Mouse (Mus musculus) forebrain, embryonic 14.5 days (tissue): ENCODE data around the gene Nrg4. TPM values are rescaled to one million over a fixed set of nuclear protein-coding genes. Genes with fewer than 3 reads are reported as not detected.

Source experiments
- ATAC-seq: fragments of 200-750 bp; cut with Nextera tagmentation; 2 replicates; pipeline ENCODE4 v1.8.0; 2017; ENCODE audit warnings: mild to moderate bottlenecking, moderate library complexity
- DNase-seq: peaks from one replicate; pipeline ENCODE4 v3.0.0-alpha.2; 2015; ENCODE audit warnings: low spot score
- H3K27ac ChIP-seq: fragments of 300-500 bp; sonication (generic); 2 replicates; pipeline ENCODE4 v1.5.1; 2014; ENCODE audit warnings: low read depth, mild to moderate bottlenecking, control low read depth, low read length, moderate library complexity
- H3K27me3 ChIP-seq: fragments of 300-500 bp; sonication (generic); replicated peaks from 2 replicates; pipeline ENCODE4 v1.6.1; 2014; ENCODE audit warnings: low read length, control low read depth, mixed read lengths; ENCODE audit not compliant: control insufficient read depth, insufficient read depth
- H3K36me3 ChIP-seq: fragments of 300-500 bp; sonication (generic); 2 replicates; pipeline ENCODE4 v1.6.1; 2014; ENCODE audit warnings: low read length, control low read depth; ENCODE audit not compliant: control insufficient read depth, insufficient read depth
- H3K4me1 ChIP-seq: fragments of 300-500 bp; sonication (generic); 2 replicates; pipeline ENCODE4 v1.6.1; 2014; ENCODE audit warnings: antibody characterized with exemption, low read length, control low read depth; ENCODE audit not compliant: control insufficient read depth, insufficient read depth
- H3K4me2 ChIP-seq: fragments of 300-500 bp; sonication (generic); 2 replicates; pipeline ENCODE4 v1.6.1; 2014; ENCODE audit warnings: mild to moderate bottlenecking, control low read depth, low read length
- H3K4me3 ChIP-seq: fragments of 300-500 bp; sonication (generic); 2 replicates; pipeline ENCODE4 v1.5.1; 2014; ENCODE audit warnings: low read depth, low read length, control low read depth
- H3K9ac ChIP-seq: fragments of 300-500 bp; sonication (generic); 2 replicates; pipeline ENCODE4 v1.6.1; 2014; ENCODE audit warnings: mild to moderate bottlenecking, low read length, control low read depth, moderate library complexity
- H3K9me3 ChIP-seq: fragments of 300-500 bp; sonication (generic); replicated peaks from 2 replicates; pipeline ENCODE4 v1.6.1; 2016; ENCODE audit warnings: low read length, control low read depth, mixed read lengths; ENCODE audit not compliant: control insufficient read depth
- WGBS: fragments of 180-500 bp; shearing (Covaris S2); extraction: QIAGEN DNeasy Blood & Tissue Kit; methylation state at CpG from one replicate; pipeline ENCODE4 v1.1.7; 2014; 5-methylcytosine and 5-hydroxymethylcytosine counted together
- polyA plus RNA-seq: library from polyadenylated mRNA; unstranded; fragments of >200 nt; fragmentation: Nextera tagmentation; extraction: Ambion mirVana; gene quantifications from 2 replicates; pipeline ENCODE4 v1.2.1, GENCODE M21; 2014

Gene Nrg4
- polyA plus RNA-seq, 1 experiment from 2014 or later: 0.69 TPM

DNA sequence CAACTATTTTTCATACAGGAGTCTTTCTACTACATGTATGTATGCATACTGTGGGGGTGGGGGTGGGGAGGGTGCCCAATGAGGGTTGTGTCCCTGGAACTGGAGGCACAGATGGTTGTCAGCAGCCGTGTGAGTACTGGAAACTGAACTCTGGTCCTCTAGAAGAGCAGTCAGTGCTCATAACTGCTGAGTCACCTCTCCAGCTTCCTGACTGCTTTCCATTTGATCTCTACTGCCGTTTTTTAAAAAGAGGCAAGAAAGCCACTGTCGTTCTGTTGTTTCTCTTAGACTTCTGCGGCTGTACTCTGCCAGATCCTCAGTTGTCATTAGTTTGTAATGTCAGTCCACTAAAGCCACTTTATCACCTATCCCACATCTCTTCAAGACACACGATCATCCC lies 19.1 kb downstream of the Nrg4 start:
- H3K9ac ChIP-seq: no peak overlapping the region
- H3K27ac ChIP-seq: no peak overlapping the region
- H3K4me1 ChIP-seq: no peaks in the 10 kb centered on the region
- no peak for DNase-seq
- 78% methylated on average over 5 of the region's 5 CpGs for WGBS
- H3K4me3 ChIP-seq: no peak overlapping the region
- ATAC-seq: no peak
- no peak overlapping the region for H3K4me2 ChIP-seq
- H3K27me3 ChIP-seq: no peaks in the 10 kb centered on the region
- no peaks in the 10 kb centered on the region for H3K9me3 ChIP-seq
- no peaks in the 10 kb centered on the region for H3K36me3 ChIP-seq

DNA sequence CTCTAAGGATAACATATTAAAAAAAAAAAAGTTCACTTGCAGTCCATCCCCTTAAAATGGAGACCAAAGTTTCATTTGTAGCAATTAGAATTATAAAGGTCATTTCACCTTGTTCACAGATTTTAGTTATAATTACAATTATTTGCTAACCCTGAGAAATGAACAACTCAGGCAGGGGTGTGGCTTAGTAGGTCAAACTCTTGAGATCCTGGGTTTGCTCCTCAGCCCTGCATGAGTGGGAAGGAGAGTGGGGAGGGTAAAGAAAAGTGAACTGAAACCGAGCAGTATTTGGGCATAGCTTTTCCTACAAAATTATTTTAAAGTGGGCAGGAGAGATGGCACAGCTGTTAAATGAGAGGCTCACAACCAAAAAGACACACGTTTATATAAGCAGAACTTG lies 19.6 kb downstream of the Nrg4 start:
- Histone ChIP-seq H3K27me3 (no peaks in the 10 kb centered on the region), H3K4me3 (no peak overlapping the region), H3K9me3 (no peaks in the 10 kb centered on the region), H3K9ac (no peak overlapping the region), H3K27ac (no peak overlapping the region), H3K4me1 (no peaks in the 10 kb centered on the region), H3K36me3 (no peaks in the 10 kb centered on the region), H3K4me2 (no peak overlapping the region)
- WGBS: 77% methylated on average over 2 of the region's 2 CpGs
- no peak for DNase-seq
- ATAC-seq: no peak

DNA sequence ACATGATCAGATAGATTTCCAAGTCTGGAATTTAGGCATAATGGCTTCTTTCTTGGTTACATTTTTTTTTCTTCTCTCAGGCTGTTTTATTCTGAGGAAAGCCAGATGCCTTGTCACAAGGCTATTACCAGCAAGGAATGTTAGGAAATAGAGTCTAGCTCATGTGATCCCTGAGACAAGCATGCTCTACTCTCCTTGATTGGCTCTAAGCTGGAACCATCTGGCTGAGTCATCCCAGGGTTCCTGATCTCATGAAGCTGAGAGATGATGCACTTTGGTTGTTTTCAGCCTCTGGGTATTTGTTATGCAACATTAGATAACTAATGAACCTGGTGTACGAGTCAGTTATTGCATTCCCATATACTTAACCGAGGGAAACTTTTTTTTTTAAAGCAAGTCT lies 30.4 kb downstream of the Nrg4 start:
- Histone ChIP-seq H3K27me3 (no peaks in the 10 kb centered on the region), H3K9me3 (no peaks in the 10 kb centered on the region), H3K4me2 (no peak overlapping the region), H3K27ac (no peak overlapping the region), H3K9ac (no peak overlapping the region), H3K36me3 (no peaks in the 10 kb centered on the region), H3K4me3 (no peak overlapping the region), H3K4me1 (no peaks in the 10 kb centered on the region)
- WGBS: 25% methylated on average over 2 of the region's 2 CpGs
- DNase-seq (no peak), ATAC-seq (no peak)

DNA sequence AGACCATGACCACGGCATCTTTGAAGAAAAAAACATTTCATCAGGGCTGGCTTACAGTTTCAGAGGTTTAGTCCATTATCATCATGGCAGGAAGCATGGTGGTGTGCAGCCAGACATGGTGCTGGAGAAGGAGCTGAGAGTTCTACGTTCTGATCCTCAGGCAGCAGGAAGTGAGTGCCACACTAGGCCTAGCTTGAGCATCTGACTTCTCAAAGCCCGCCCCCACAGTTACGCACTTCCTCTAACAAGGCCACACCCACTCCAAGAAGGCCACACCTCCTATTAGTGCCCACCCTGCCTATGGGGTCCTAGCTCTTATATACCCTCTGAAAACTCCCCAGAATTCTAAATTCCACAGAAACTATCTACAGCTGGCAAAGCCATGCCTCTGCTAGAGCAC lies 34.7 kb downstream of the Nrg4 start:
- ATAC-seq (no peak), DNase-seq (no peak)
- no peak overlapping the region for H3K4me2 ChIP-seq
- no peak overlapping the region for H3K4me3 ChIP-seq
- H3K4me1 ChIP-seq: no peaks in the 10 kb centered on the region
- 92% methylated on average over 4 of the region's 4 CpGs for WGBS
- H3K9ac ChIP-seq: no peak overlapping the region
- no peaks in the 10 kb centered on the region for H3K9me3 ChIP-seq
- no peaks in the 10 kb centered on the region for H3K36me3 ChIP-seq
- H3K27ac ChIP-seq: no peak overlapping the region
- no peaks in the 10 kb centered on the region for H3K27me3 ChIP-seq

DNA sequence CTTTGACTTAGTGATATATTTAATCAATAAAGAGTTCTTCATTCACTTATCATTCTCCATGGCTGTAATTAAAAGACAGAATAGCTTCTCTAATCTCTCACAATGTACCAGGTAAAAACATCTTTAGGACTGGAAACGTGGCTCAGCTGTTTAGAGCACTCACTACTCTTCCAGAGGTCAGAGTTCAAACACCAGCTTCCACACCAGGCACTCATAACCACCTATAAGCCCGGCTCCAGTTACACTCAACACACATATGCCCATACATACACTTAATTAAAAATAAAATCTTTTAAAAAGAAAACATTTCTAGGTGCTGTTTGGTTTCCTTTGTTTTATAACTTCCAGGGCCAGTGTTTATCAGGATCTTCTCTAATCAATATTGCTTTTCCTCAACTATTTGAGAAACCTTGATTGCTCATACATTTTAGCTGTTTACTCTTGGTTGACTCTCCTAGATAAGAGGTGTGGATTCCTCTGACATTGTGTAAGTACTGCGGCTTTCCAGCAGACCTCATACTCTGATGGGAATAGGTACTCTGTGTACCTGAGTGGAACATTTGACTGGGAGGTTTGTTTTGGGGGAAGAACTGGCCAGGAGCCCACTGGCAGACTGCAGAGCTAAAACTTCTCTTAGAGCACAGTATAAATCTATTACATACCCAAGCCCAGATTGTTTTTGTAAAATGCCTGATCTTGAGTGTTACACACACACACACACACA lies 37.0 kb downstream of the Nrg4 start:
- Histone ChIP-seq H3K36me3 (no peaks in the 10 kb centered on the region), H3K9ac (no peak overlapping the region), H3K4me2 (no peak overlapping the region), H3K27me3 (no peaks in the 10 kb centered on the region), H3K4me1 (no peaks in the 10 kb centered on the region), H3K4me3 (no peak overlapping the region), H3K9me3 (no peaks in the 10 kb centered on the region), H3K27ac (no peak overlapping the region)
- no peak for ATAC-seq
- no peak for DNase-seq
- WGBS: 80% methylated on average over 3 of the region's 3 CpGs

DNA sequence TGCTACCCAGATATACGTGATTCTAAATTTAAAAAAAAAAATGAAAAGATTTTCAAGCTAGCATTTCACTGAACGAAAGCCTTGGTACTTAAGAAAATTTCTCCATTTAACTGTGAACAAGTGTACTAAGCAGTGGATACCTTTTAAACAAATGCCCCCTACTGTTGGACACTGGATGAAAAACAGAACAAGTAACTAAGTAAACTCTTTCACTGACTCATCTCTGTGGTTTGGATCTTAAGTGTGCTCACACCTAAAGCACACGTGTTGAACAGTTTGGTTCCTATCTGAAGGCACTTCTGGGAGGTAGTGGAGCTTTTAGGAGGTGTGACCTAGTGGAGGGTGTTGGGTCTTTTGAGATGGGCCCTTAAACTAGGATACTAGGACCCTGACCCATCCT lies 41.4 kb downstream of the Nrg4 start:
- WGBS: 85% methylated on average over 3 of the region's 3 CpGs
- Histone ChIP-seq H3K27me3 (no peaks in the 10 kb centered on the region), H3K27ac (no peak overlapping the region), H3K36me3 (no peaks in the 10 kb centered on the region), H3K4me3 (no peak overlapping the region), H3K4me1 (no peaks in the 10 kb centered on the region), H3K4me2 (no peak overlapping the region), H3K9me3 (no peaks in the 10 kb centered on the region), H3K9ac (no peak overlapping the region)
- DNase-seq (no peak), ATAC-seq (no peak)

DNA sequence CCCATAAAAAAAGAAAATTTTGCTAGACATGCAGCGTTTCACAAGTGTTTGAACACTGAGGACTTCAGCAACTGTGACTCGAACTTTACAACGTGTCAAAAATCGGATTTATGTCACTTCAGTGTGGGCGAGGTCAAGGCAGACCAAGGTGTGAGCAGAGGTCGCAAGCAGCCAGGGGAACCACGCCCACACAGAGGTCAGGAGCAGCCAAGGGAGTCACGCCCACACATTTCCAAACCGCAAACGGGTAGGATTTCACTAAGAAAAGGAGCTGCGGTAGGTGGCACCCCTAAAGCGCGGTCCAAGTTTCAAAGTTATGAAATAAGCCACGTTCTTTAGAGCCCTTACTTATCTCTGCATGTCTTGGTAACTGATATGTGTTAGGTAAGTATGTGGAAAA lies 43.1 kb downstream of the Nrg4 start:
- Histone ChIP-seq H3K27me3 (no peaks in the 10 kb centered on the region), H3K36me3 (no peaks in the 10 kb centered on the region), H3K4me1 (no peaks in the 10 kb centered on the region), H3K27ac (no peak overlapping the region), H3K9ac (no peak overlapping the region), H3K4me2 (no peak overlapping the region), H3K9me3 (no peaks in the 10 kb centered on the region), H3K4me3 (no peak overlapping the region)
- ATAC-seq (no peak), DNase-seq (no peak)
- WGBS: 8% methylated on average over 14 of the region's 14 CpGs

DNA sequence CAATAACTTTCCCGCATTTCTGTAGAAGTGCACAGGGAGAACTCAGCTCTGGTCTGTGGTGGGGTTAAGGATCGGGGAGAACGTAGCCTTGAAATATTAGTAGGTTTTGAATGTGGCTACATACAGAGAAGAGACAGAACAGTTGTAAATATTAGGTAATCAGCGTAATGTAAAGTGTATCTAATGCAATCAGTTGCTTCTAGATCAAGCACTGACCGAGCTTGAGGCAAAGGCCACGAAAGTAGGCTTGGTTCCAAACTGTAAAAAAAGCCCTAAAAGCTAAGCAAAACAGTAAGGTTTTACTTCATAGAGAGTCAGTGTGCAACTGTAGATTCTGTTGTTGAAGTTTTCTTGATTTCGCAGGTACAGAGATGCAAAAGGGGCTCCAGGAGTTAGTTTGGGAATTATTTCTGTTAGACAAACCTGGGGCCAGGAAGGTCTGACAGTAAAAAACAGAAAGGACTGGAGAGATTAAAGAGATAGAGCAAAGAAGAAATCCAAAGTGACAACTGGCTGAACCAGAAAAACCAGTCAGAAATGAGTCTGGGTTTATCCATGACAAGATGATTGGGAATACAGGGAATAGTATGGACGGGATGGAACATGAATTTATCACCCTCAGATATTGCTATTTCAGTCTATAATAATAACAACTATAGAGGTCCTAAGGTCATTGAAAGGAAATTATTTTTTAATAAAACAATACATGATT lies 47.4 kb downstream of the Nrg4 start:
- Histone ChIP-seq H3K9me3 (no peaks in the 10 kb centered on the region), H3K27me3 (no peaks in the 10 kb centered on the region), H3K9ac (no peak overlapping the region), H3K36me3 (no peaks in the 10 kb centered on the region), H3K4me2 (no peak overlapping the region), H3K27ac (no peak overlapping the region), H3K4me3 (no peak overlapping the region), H3K4me1 (no peaks in the 10 kb centered on the region)
- ATAC-seq (no peak), DNase-seq (no peak)
- 91% methylated on average over 8 of the region's 8 CpGs for WGBS

DNA sequence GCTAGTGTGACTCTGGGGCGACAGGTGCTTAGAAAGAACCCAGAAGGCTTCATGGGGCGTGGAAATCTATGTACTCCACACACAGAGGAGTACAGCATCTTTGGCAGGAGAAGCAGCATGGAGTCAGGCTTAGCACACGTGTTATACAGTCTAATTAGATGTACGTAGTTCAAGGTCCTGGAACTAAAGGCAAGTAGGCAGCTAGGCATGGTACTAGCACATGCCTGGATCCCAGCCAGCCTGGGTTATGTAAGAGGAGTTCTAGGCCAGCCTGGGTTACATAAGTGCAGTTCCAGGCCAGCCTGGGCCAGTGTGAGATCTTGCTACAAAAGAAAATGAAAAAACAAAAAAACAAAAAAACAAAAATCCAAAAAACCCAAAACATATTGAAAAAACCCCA lies 49.1 kb downstream of the Nrg4 start:
- Histone ChIP-seq H3K9me3 (no peaks in the 10 kb centered on the region), H3K4me2 (no peak overlapping the region), H3K9ac (no peak overlapping the region), H3K27ac (no peak overlapping the region), H3K4me3 (no peak overlapping the region), H3K36me3 (no peaks in the 10 kb centered on the region), H3K4me1 (no peaks in the 10 kb centered on the region), H3K27me3 (no peaks in the 10 kb centered on the region)
- ATAC-seq (no peak), DNase-seq (no peak)
- 76% methylated on average over 4 of the region's 4 CpGs for WGBS
